Mouse (Mus musculus) neural tube, embryonic 11.5 days (tissue): ENCODE data around the gene Rc3h2. TPM values are rescaled to one million over a fixed set of nuclear protein-coding genes. Genes with fewer than 3 reads are reported as not detected.
A peak's percentile ranks its signal among the peaks of the same experiment; 100 is the strongest.

Experiments used
- ATAC-seq: fragments of 200-750 bp; cut with Nextera tagmentation; 2 replicates; pipeline ENCODE4 v1.8.0; 2017; ENCODE audit warnings: moderate number of reproducible peaks, mild to moderate bottlenecking, moderate TSS enrichment, moderate library complexity; ENCODE audit not compliant: insufficient read depth, low FRiP score, low TSS enrichment
- DNase-seq: peaks from one replicate; pipeline ENCODE4 v3.0.0-alpha.2; 2015; ENCODE audit warnings: low spot score
- H3K27ac ChIP-seq: fragments of 300-500 bp; sonication (generic); 2 replicates; pipeline ENCODE4 v1.5.1; 2014; ENCODE audit warnings: low read depth, mild to moderate bottlenecking, low read length
- H3K27me3 ChIP-seq: fragments of 300-500 bp; sonication (generic); 2 replicates; pipeline ENCODE4 v1.6.1; 2014; ENCODE audit warnings: mild to moderate bottlenecking, low read length, mixed read lengths; ENCODE audit not compliant: control insufficient read depth, insufficient read depth
- H3K36me3 ChIP-seq: fragments of 300-500 bp; sonication (generic); 2 replicates; pipeline ENCODE4 v1.6.1; 2014; ENCODE audit warnings: mild to moderate bottlenecking, low read length, moderate library complexity, mixed read lengths; ENCODE audit not compliant: control insufficient read depth, insufficient read depth
- H3K4me1 ChIP-seq: fragments of 300-500 bp; sonication (generic); 2 replicates; pipeline ENCODE4 v1.6.1; 2014; ENCODE audit warnings: low read length, mixed read lengths; ENCODE audit not compliant: control insufficient read depth, insufficient read depth
- H3K4me2 ChIP-seq: fragments of 300-500 bp; sonication (generic); 2 replicates; pipeline ENCODE4 v1.6.1; 2014; ENCODE audit warnings: low read depth, mild to moderate bottlenecking, moderate library complexity
- H3K4me3 ChIP-seq: fragments of 300-500 bp; sonication (generic); 2 replicates; pipeline ENCODE4 v1.5.1; 2014; ENCODE audit warnings: low read depth, low read length
- H3K9ac ChIP-seq: fragments of 300-500 bp; sonication (generic); 2 replicates; pipeline ENCODE4 v1.6.1; 2014; ENCODE audit warnings: mild to moderate bottlenecking, low read length
- H3K9me3 ChIP-seq: fragments of 300-500 bp; sonication (generic); 2 replicates; pipeline ENCODE4 v1.6.1; 2016; ENCODE audit warnings: low read length; ENCODE audit not compliant: control insufficient read depth
- WGBS: fragments of 180-500 bp; shearing (Covaris S2); extraction: QIAGEN DNeasy Blood & Tissue Kit; methylation state at CpG from one replicate; pipeline ENCODE4 v1.1.7; 2014; 5-methylcytosine and 5-hydroxymethylcytosine counted together
- polyA plus RNA-seq: library from polyadenylated mRNA; unstranded; fragments of >200 nt; fragmentation: Nextera tagmentation; extraction: Ambion mirVana; gene quantifications from 2 replicates; pipeline ENCODE4 v1.2.1, GENCODE M21; 2014

Gene Rc3h2
- polyA plus RNA-seq, 1 experiment from 2014 or later: 21.4 TPM

DNA sequence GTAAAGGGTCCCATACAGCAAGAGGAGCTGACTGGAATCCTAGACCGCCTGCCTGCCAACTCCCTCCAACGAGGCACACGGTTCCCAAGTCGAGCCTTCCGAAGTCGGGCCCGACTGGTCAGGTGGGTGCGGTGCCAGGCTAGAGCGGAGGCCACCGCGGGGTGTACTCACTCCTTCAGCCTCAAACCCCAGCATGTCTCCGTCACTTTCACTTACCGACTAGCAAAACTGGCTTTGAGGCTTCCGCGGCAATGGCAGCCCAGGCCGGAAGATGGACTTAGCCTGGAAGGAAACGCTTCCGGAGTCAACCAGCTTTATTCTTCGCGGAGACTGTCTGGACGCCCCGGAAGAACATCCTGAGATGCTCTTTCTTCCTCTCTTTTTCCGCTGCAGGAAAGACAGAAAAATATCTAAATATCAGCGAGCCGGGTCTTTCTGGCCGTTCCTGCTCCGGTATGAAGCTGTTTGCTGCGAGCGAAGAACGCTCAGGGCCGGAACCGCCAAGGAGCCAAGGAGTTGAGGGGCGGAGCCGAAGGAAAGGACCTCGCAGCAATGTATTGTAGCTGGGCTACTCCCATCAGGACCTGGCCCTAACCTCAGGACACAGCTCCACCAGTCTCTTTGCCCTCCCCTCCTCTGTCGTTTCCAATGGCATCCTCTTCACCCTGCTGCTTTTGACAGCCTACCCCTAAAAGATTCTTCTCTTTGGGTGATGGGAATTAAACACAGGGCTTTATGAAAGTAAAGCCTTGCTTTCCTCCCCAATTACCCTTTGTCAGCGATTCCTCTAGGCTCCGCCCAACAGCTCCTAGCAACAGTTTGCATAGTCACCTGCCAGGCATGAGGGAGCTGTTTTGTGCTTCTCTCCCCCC lies 8.1 kb upstream of the Rc3h2 start:
- Histone ChIP-seq H3K4me2 (peak overlapping the region; percentile 73), H3K9me3 (no peaks in the 10 kb centered on the region), H3K27me3 (no peaks in the 10 kb centered on the region), H3K9ac (peak overlapping the region; percentile 87), H3K4me3 (peak overlapping the region; percentile 92), H3K4me1 (peaks cover 6% of the 10 kb centered on the region; the same call in 1 of the 2 replicates), H3K27ac (peak overlapping the region; percentile 97), H3K36me3 (peaks cover 3% of the 10 kb centered on the region; the same call in 1 of the 2 replicates)
- peak; percentile 97 for ATAC-seq
- peak; percentile 90 for DNase-seq
- WGBS: under 1% methylated on average over 38 of the region's 38 CpGs

DNA sequence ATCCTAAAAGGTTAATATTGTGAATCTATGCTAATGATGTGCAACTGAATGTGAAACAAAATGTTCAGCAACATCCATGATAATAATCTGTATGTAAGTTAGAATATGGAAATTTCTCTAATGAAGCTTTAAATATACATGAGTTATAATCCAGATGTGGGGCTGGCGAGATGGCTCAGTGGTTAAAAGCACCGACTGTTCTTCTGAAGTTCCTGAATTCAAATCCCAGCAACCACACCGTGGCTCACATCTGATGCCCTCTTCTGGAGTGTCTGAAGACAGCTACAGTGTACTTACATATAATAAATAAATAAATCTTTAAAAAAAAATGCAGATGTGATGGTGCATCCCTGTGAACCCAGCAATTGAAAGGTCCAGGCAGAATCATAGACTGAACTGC lies 968 bp upstream of the Rc3h2 start:
- H3K4me2 ChIP-seq: no peak overlapping the region
- H3K4me3 ChIP-seq: no peak overlapping the region
- H3K9ac ChIP-seq: no peak overlapping the region
- ATAC-seq (no peak), DNase-seq (peak; percentile 10)
- peaks cover 4% of the 10 kb centered on the region for H3K4me1 ChIP-seq
- no peaks in the 10 kb centered on the region; the same call in 1 of the 2 replicates for H3K36me3 ChIP-seq
- no peaks in the 10 kb centered on the region for H3K27me3 ChIP-seq
- no peaks in the 10 kb centered on the region for H3K9me3 ChIP-seq
- H3K27ac ChIP-seq: no peak overlapping the region
- WGBS: 66% methylated on average over 3 of the region's 3 CpGs

DNA sequence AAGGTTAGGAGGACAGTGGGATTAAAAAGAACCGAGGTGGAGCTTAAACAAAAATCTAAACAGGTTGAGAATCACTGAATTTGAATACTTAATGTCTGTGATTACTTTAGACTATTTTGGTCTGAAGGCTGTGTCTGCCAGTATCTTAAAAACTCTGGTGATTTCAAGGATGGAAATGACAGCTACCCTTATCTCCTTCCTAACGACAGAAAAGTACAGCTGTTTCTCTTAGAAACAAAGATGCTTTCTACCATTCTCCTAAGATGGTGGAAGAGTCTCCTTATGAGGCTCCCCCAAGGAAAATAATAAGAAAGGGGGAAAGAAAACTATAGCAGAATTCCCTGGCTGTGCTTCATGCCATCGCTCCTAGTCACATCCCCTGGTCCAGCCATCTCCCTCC lies 800 bp downstream of the Rc3h2 start:
- 11% methylated on average over 3 of the region's 3 CpGs for WGBS
- no peak for ATAC-seq
- Histone ChIP-seq H3K27ac (peak overlapping the region; percentile 92), H3K4me2 (peak overlapping the region; percentile 55), H3K9me3 (no peaks in the 10 kb centered on the region), H3K9ac (peak overlapping the region; percentile 96), H3K36me3 (no peaks in the 10 kb centered on the region), H3K4me3 (peak overlapping the region; percentile 90), H3K27me3 (no peaks in the 10 kb centered on the region), H3K4me1 (peaks cover 4% of the 10 kb centered on the region)
- no peak for DNase-seq

DNA sequence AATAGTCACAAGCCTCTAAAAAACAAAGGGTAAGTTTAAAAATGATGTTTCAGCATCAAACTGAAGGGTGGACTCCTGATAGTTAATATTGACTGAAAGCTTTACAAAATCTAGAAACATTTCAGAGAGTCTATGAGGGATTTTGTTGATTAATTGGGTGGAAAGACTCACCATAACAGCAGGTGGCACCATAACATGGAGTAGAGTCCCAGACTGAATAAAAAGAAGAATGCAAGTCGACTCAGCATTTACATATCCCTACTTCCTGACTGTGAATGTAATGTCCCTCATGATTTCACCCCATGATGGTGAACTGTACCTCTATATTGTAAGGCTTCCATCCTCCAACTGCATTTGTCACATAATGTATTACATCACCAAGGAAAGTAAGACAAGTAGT lies 27.2 kb downstream of the Rc3h2 start:
- Histone ChIP-seq H3K4me2 (no peak overlapping the region), H3K4me3 (no peak overlapping the region), H3K27ac (no peak overlapping the region), H3K4me1 (no peaks in the 10 kb centered on the region), H3K9me3 (no peaks in the 10 kb centered on the region), H3K36me3 (peaks cover 5% of the 10 kb centered on the region), H3K27me3 (no peaks in the 10 kb centered on the region), H3K9ac (no peak overlapping the region)
- DNase-seq (no peak), ATAC-seq (no peak)
- 89% methylated on average over 1 of the region's 1 CpGs for WGBS

DNA sequence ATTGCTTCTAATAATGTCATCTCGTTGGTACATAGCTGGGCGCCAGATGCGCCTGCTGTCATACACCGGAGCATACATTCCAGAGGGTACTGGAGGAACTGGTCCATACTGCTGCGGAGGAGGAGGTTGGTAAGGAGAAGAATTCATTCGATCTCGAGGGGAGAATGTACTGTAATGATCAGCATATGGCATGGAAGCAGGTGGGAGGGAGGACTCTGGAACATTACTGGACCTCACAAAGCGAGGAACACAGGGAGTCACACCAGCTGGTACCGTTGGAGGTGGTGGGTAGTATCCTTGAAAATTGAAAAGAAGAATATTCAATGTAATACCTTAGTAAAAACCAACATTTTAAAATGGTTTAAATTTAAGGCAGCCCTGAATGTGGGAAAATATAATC lies 39.8 kb downstream of the Rc3h2 start:
- DNase-seq: no peak
- Histone ChIP-seq H3K4me1 (no peaks in the 10 kb centered on the region), H3K4me2 (no peak overlapping the region), H3K36me3 (peaks cover 6% of the 10 kb centered on the region; the same call in 1 of the 2 replicates), H3K27me3 (no peaks in the 10 kb centered on the region), H3K4me3 (no peak overlapping the region), H3K9ac (no peak overlapping the region), H3K27ac (no peak overlapping the region), H3K9me3 (no peaks in the 10 kb centered on the region)
- 95% methylated on average over 9 of the region's 9 CpGs for WGBS
- no peak for ATAC-seq

DNA sequence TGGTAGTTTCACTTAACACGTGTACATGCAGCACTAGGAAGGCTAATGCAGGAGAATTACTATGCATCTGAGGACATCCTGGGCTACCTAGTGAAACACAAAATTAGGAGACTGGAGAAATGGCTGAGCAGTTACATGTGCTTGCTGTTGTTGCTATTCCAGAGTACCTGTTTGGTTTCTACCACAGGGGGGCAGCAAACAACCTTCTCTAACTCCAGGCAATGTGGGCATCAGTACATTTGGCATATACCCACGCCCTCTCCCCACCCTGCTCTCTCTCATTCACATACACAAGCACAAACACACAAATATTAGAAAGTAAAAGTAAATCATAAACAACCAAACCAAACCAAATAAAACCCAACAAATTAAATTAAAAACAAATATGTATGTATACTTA lies 42.5 kb downstream of the Rc3h2 start:
- no peak overlapping the region for H3K9ac ChIP-seq
- no peak overlapping the region for H3K4me2 ChIP-seq
- no peaks in the 10 kb centered on the region for H3K9me3 ChIP-seq
- ATAC-seq (no peak), DNase-seq (peak; percentile 55)
- H3K4me1 ChIP-seq: no peaks in the 10 kb centered on the region
- WGBS: 90% methylated on average over 2 of the region's 2 CpGs
- no peak overlapping the region for H3K27ac ChIP-seq
- peaks cover 12% of the 10 kb centered on the region for H3K36me3 ChIP-seq
- H3K4me3 ChIP-seq: no peak overlapping the region
- H3K27me3 ChIP-seq: no peaks in the 10 kb centered on the region

DNA sequence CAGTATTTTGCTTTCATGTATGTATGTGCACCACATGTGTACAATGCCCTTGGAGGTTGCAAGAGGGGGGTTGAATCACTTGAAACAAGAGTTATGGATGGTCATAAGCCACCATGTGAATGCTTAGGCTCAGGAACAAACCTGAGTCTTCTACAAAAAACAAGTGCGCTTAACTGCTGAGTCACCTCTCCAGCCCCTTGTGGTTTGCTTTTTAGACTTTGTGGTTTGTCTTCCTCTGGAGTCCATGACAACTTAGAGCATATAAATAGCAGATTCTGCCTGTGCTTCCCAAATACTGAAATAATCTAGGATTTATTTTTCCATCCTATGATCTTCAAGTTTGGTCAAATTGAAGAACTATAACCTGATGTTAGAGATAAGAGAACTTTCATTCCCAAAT lies 46.7 kb downstream of the Rc3h2 start:
- H3K4me1 ChIP-seq: no peaks in the 10 kb centered on the region
- WGBS: 91% methylated on average over 1 of the region's 1 CpGs
- H3K4me3 ChIP-seq: no peak overlapping the region
- DNase-seq (no peak), ATAC-seq (no peak)
- H3K27ac ChIP-seq: no peak overlapping the region
- H3K4me2 ChIP-seq: no peak overlapping the region
- H3K9me3 ChIP-seq: no peaks in the 10 kb centered on the region
- no peak overlapping the region for H3K9ac ChIP-seq
- H3K27me3 ChIP-seq: no peaks in the 10 kb centered on the region
- peaks cover 7% of the 10 kb centered on the region; the same call in 1 of the 2 replicates for H3K36me3 ChIP-seq

DNA sequence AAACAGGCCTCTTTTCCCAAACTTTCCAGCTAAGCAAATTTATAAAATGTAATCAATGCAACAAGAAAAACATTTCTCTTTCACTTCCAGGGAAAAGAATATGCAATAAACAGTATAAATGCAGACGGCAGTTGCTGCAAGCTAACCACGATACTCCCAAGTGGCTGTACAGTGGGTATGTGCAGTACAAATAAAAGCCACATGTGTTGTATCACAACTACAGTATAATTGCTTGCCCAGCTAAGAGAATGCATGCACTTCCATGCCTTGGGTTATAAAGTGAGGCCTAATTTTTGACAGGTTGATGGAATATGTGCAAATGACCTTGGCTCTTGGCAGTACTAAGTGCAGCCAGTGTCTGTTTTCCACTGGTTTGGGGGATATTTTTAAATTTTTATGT lies 52.1 kb downstream of the Rc3h2 start:
- WGBS: 90% methylated on average over 2 of the region's 2 CpGs
- peaks cover 4% of the 10 kb centered on the region; the same call in 1 of the 2 replicates for H3K36me3 ChIP-seq
- H3K4me2 ChIP-seq: no peak overlapping the region
- no peak for ATAC-seq
- H3K9ac ChIP-seq: no peak overlapping the region
- H3K4me3 ChIP-seq: no peak overlapping the region
- no peak overlapping the region for H3K27ac ChIP-seq
- no peaks in the 10 kb centered on the region for H3K27me3 ChIP-seq
- H3K9me3 ChIP-seq: no peaks in the 10 kb centered on the region
- DNase-seq: no peak
- H3K4me1 ChIP-seq: no peaks in the 10 kb centered on the region

DNA sequence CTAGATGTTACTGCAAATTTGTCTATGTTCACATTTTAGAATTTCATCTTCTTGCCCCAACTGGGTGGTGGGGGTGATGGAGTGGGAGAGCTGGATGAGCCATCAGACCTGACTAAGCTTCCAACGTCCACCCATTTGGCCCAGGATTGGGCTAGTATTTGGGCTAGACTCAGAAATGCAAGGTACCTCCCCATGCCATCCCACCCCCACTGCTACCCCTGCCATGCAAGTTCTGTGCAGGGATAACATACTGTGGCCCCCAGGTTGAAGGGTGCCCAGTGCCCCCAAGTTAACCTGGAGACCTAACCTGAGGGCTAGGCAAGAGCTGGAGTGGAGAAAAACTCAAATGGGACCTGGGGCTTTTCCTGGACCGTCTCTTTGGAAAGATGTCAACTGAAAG lies 62.8 kb downstream of the Rc3h2 start:
- Histone ChIP-seq H3K36me3 (peaks cover 6% of the 10 kb centered on the region), H3K4me1 (peaks cover 3% of the 10 kb centered on the region; the same call in 1 of the 2 replicates), H3K27me3 (no peaks in the 10 kb centered on the region), H3K9ac (no peak overlapping the region), H3K4me3 (no peak overlapping the region), H3K4me2 (no peak overlapping the region), H3K9me3 (no peaks in the 10 kb centered on the region), H3K27ac (no peak overlapping the region)
- DNase-seq (no peak), ATAC-seq (no peak)
- 100% methylated on average over 2 of the region's 2 CpGs for WGBS
